Mouse (Mus musculus): ENCODE data around the gene Trdn.
A peak's percentile ranks its signal among the peaks of the same experiment; 100 is the strongest.

Gene Trdn

DNA sequence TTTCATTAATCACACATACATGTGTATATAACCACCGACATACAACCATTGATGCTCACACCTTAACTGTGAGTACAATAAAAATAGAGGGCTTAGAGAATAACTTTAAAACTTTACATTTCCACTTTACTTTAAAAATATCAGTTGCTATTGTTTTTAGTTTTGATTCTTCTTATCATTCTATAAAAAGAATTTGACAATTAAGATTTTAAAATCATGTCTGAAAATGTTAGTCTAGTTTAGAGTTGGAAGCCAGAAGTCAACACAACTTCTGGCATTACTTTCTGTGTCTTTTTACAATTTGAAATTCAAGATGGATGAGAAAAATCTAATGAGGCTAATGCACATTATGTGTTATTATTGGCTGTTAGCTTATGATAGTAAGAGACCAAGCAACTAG lies at the start of gene Trdn:
Gene Trdn, plus strand, starts transcription at position 301 of the 400 bp plus-strand sequence.
- DNase-seq: no peak

DNA sequence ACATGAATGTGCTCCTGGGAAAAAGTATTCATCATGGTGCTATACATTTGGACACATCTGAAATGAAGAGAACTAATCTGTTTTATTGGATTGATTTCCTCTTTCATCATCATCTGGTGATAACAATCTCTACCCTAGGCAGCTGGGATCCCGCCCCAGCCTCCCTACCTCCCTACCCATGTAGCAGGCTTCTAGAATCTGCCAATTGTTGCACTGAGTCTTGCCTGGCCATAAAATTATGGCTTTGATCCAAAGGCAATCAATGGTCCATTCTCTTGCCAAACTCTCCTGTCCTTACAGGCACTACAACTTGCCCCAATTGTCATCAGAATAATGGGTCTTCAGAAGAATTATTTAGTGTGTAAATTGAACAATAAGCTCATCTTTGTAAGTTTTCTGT lies 19.6 kb upstream of the Trdn start:
- DNase-seq: no peak

DNA sequence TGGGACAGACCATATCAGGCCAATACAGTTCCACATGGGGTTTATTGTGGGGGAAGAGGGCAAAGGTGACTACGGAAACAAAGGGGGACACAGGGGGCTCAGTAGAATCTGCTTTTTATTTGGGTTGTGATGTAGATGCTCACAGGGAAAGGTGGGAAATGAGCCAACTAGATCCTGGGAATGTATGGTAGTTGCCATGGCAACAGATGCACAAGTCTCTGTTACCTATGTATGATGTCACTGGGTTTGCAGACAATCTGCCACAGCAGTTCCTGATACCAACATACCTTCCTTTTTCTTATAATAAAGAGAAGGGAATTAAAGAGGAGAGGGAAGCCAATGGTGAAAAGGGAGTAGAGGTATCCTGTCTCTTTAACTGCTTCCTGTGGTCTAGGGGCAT lies 14.8 kb upstream of the Trdn start:
- no peak for DNase-seq

DNA sequence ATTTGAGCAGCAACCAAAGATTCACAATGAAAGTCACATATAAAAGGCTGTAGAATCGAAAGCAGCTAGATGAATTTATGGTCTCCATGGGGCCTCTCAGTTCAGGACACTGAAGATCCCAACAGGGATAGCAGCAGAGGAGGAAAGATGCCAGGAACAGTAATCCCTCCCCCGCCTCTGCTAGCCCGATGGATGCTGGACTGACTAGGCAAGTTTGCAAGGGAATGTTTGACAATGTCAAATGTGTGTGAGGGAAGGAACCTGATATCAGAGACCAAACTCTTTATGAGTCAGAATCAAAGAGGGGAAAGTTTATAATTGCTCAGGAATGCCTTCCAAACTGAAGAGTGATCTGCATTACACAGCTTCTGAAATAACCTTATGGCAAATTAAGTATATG lies 7.2 kb upstream of the Trdn start:
- no peak for DNase-seq

DNA sequence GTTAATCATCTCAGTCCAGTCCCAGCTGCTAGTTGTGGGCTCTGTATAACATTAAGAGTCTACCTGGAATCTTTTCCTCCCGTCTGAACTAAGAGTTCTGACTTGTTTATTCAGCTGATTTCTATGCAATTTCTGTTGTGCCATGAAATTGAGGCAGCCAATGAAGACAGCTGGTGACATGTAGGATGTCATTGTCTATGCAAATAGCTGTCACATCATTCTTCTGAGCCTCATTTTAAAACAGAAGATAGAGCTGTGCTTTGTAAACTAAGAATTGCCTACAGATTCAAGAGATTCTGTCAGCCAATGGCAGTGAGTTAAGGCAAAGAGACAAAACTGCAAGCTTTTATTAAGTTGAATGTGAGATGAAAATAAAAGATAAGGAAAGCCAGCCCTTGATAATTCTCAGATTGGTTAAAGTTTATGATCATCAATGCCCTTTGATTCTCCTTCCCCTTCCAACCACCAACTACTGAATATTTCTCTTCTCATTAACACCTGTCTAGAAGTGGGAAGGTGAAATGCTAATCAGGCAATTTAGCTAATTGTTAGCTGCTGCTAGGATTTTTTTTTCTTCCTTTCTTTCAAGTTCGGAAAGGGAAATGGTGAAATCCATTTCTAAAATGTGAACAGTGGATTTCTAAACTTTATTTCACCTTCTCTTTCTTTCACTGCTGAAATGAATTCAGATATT lies 1.9 kb downstream of the Trdn start:
- DNase-seq: no peak

DNA sequence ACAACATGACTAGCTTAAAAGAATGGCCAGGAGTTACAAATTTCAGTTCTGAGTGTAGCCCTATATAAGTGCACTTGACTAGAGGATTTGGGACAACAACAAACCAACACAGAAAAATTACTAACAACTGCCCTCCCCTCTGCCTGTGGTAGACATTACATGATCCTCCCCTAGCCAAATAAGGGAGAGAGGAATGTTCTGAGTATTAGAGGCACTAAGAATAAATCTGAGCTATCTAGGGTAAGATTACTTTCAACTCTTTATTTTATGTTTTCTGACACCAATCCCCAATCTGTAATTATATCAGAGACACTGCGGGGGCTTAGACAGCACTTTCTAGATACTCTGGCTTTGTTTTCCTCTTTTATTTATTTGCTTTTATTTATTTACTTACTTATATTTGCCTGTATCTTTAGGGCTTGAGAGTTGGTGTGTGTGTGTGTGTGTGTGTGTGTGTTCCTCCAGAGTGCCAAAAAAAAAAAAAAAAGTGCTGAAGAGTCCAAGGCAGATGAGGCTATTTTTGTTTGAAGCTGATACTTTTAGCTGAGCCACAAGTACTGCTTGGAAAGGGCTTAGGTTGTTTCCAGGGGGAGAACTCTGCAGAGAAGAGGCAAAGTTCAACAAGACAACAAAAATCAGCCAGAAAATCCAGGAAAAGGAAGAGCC lies 2.7 kb downstream of the Trdn start:
- DNase-seq: no peak

DNA sequence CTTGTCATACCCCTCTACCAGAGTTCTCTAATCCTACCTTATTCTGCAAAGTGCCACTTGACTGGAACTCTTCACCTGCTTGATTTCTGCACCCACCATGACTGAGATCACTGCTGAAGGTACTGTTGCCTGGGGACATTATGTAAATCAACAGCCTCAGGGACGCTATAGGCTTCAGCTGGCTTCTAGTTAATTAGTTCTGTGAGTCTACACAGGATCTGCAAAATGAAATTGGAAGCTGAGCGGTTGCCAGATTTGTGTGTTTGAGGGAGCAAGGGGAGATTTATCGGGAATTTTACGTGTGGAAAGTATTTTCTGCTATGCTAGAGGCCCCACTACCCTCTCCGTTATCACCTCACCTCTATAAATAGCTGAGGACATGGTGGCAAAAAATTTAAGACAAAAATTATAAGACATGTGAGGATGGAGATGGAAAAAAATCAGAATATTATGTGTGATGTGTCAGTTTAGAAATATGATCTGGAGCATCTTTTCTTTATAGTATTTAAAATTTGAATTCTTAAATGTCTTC lies 3.3 kb downstream of the Trdn start:
- DNase-seq: no peak

DNA sequence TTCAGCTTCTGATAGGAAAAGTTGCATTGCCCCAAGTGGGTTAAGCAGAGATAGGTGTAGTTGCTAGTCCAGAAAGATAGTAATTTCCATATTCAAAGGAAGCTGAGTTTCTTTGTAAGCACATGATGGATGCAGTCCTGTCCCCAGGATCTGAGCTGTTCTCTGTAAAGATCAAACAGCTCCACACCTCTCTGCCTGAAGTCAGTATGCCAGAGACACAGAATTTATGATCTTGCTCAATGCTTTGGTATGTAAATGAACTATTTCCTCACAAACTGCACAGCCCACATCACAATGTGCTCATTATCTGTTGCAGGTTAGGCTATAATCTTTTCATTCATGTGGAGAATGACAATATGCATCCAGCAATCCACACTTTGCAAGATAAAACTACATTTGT lies 8.0 kb downstream of the Trdn start:
- DNase-seq: no peak

DNA sequence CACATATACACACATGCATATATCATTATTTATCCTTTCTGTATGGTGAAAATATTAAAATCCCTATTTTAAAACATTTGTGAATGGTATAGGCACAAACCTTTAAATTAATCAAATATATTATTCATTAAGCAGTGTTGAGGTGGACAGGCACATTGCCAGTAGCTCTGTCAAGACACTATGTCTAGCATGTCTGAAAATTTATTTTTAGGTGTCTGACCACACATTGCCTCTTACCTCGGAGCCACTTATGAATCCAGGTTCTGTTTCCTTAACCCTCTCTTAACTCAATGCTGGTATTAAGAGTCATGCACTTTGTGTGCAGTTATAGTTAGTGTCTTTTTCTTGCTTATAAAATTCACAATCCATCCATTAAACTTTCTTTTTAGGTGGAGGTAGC lies 12.0 kb downstream of the Trdn start:
- DNase-seq: no peak

DNA sequence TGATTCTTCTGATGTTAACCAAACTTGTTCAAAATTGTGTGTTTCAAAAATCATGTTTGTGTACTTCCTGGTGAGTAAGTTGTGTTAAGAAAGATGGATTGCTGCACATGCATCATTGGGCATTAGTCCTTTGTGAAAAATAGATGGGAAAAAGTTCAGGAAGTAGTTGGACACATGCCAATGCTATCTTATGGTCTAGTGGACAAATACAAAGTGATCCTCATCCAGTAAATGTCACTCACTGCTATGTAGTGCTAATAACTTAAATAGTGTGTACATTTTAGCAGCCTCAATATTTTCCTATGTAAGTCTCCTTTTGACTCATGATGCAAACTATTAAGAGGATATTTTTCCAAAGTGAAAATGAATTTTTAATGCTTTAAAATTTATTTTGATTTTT lies 27.6 kb downstream of the Trdn start:
- DNase-seq: no peak

DNA sequence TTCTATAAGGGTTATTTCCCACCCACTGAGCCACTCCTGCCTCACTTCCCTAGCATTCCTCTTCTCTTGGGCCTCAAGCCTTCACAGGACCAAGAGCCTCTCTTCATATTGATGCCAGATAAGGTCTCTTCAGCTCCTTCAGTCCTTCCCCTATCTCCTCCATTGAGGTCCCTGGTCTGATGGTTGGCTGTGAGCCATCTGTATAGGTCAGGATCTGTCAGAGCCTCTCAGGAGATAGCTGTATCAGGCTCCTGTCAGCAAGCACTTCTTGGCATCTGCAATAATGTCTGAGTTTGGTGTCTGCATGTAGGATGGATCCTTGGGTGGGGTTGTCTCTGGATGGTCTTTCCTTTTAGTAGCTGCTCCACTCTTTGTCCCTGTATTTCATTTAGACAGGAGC lies 42.7 kb downstream of the Trdn start:
- no peak for DNase-seq

DNA sequence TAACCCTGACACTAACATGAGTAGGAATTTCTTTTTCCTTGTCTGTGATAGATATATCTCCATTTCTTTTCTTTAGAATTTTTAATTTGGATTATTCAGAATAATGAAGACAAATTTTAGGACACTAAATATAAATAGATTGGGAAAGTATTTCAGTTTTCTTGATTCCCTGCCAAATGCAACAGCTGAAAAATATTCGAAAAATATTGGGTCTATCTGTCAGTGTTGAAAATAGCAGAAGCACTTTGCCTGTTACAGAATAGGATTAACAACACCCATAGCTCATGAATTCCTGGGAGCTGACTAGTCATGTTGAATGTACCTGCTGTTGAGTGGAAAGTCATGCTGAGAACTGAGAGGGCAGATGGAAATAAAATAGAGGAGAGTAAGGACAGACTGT lies 64.6 kb downstream of the Trdn start:
- no peak for DNase-seq

DNA sequence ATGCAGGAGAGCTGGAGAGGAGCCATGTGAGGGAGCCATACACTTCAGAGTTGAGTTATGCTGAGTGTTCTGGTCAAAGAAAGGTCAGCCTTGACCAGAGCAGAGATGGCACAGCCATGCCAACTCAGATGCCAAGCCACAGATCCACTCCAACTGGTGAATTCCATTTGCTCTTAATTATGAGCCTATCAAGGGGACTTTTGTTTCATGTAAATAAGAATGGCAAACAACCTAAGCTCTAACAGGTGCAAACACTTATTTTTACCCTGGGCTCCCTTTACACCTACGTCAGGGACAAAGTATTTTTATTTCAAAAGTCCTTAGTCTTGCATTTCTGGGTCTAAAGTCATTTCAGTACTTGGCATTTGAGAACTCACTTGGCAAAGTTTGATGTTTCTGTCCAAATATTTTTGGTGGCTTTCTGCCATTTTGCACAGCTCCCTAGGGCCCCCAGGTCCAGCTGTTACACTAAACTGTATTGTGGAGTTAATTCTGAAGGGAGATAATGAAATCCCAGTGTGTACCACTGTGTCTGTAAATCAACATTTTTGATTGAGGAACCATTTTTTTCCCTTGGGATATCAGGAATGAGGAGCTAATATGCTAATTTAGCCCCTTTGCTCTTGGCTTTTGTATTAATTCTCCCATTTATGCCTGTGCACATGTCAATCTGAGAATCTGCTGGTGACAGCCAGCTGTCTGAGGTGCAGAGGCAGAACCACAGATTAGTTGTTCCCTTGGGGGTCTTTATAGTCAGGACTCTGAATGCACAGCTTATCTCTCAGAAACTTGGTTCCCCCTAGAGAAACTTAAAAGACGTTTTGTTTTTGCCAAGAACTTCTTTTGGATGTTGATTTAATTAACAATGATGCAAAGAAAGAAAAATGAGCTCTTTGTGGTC lies 99.6 kb downstream of the Trdn start:
- no peak for DNase-seq

DNA sequence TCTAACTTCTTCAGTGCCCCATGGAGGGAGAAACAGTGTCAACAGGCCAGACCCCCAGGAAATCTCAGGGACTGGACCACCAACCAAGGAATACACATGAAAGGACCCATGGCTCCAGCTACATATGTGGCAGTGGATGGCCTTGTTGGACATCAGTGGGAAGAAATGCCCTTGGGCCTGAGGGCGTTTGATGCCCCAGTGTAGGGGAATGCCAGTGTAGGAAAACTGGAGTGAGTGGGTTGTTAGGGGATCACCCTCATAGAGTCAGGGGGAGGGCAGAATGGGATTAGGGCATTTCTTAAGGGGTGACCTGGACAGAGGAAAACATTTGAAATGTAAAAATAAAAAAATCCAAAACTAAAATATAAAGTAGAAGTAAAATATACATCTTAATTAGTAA lies 108.7 kb downstream of the Trdn start:
- DNase-seq: no peak

DNA sequence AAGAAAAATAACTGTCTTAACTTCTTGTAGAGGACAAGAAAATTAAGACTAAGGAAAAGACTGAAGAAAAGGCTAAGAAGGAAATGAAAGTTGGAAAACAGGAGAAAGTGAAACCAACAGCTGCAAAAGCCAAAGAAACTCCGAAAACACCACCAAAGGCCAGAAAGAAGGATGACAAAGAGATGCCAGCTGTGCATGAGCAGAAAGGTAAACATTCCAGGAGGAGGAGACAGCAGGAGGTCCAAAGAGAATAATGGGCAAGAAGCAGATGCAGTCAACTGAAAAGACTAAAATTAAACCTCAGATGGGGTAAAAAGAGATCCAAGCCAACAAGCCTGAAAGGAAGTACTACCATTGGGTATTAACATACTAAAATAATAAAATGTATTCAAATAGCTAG lies 115.6 kb downstream of the Trdn start:
- DNase-seq: no peak

DNA sequence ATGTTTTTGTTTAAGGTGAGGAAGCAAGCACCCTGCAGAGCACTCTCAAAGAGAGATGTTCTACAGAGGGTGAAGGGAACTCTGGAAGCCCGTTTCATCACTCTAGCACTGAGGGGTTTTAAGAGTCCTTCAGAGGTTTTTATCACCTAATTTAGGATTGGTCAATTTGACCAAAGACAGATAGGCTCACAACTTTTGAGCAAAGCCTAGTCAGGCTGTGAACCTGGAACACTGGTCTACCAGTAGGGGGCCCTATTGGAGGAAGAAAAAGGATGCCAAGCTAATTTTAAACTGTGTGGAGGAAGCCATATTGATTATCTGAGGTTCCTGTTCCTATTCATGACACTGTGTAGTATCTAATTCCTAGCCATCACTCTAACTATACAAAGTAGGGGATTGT lies 117.9 kb downstream of the Trdn start:
- DNase-seq: no peak

DNA sequence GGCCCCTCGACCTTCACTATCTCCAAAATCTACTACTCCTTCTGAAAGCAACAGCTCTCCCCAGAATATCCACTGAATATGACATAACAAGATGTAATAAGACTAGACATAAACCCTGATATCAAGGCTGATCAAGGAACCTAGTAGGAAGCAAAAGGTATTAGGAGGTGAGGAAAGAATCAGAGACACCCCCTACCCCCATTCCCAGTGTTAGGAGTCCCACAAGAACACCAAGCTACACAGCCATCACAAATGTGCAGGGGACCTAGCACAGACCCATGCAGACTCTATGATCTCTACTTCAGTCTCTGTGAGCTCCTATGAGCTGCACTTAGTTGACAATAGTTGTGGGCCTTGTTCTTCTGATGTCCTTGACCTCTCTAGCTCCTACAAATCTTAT lies 130.1 kb downstream of the Trdn start:
- DNase-seq: no peak

DNA sequence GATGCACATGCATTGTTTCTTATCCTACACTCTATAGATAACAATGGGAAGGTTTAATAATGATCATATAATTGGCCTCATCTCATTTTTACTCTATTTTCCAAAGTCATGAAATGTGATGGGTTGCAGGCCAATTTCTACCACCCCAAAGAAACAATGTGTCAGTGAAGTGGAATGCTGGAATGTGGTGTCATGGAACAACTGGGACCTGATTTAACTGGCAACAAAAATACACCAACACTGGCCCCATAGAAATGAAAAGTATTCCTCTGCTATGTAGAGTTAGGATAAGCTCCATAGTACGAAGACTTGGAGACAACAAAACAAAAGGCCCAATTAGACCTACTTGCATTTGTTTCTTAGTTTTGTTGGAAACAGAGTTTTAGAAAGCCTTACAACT lies 173.6 kb downstream of the Trdn start:
- DNase-seq: no peak

DNA sequence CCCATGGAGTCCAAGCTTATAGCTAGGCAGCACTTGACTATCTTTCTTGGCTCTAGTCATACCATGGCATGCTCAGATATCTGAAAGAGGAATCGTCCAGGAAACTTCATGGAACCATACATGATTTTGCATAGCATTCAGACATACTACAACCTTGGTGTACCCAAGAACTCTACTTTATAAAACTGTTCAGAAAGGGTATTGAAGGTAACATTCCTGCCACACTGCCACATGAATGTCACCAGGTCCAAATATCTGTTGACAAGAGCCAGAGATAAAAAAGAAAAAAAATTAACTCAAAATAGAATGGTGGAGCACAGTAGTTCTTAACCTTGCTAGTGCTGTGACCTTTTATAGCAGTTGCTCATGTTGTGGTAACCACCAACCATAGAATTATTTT lies 175.8 kb downstream of the Trdn start:
- no peak for DNase-seq

DNA sequence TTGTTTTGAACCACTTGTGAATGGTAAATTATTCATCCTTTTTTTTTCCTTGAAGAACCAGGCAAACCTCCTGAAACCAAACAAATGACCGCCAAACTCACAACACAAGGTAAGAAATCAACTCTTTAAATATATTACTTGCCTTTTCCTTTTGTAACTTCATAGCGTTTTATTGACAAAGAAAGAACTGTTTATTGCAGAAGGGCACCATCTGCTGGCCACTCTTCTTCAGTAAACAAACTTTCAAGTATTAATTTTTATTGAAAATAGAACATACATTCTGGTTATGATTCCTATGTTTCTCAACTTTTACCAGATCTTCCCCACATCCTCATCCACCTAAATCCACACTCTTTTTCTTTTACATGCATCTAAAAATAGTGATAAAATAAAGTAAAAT lies 224.6 kb downstream of the Trdn start:
- peak; percentile 49 for DNase-seq

DNA sequence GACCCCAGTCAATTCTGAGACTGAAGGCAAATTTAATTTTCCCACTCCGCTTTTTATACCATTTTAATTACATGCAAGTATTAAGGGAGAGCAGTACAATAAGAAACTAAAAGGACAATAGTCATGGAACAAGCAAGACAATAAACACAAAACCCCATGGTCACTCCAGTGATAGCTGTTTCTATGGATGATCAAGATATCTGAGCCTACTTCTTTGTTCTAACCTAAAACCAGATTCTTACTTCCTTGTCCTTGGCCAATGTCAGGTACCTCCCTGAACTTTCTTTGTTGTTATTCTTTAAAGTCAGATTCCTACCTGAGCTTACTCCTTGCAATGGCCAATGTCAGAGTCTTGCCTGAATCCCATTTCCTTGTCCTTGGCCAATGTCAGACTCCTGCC lies 272.7 kb downstream of the Trdn start:
- no peak for DNase-seq

DNA sequence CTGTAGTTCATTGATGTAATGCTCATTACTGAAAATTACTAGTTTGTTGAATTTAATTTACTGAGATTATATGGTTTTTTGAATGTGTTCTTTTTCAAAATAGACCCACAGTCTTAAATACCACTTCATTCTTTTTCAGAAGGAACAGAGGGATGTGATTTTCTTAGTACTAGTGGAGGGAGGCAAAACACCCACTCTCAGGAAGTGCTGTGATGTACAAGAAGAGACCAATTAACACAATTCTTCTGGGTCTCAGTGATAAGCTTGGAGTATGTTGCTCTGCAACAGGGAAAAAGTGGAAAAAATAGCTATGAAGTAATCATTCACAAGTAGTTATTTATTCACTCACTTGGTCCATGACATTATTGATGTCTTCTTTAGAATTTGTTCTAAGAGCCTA lies 286.2 kb downstream of the Trdn start:
- no peak for DNase-seq

DNA sequence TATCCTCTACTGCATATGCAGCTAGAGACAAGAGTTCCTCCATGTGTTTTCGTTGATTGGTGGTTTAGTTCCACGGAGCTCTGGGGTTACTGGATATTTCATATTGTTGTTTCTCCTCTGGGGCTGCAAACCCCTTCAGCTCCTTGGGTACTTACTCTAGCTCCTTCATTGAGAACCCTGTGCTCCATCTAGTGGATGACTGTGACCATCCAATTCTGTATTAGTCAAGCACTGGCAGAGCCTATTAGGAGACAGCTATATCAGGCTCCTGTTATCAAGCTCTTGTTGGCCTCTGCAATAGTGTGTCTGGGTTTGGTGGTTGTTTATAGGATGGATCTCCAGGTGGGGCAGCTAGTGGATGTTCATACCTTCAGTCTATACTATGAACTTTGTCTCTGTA lies 290.2 kb downstream of the Trdn start:
- DNase-seq: no peak

Measured in kidney, postnatal 10 days (tissue).